Mouse (Mus musculus): ENCODE data around the gene Ndufaf8. TPM values are rescaled to one million over a fixed set of nuclear protein-coding genes. Genes with fewer than 3 reads are reported as not detected.

Gene Ndufaf8
- total RNA-seq, 2 experiments from 2014 or later: 21.2 to 74.1 TPM

DNA sequence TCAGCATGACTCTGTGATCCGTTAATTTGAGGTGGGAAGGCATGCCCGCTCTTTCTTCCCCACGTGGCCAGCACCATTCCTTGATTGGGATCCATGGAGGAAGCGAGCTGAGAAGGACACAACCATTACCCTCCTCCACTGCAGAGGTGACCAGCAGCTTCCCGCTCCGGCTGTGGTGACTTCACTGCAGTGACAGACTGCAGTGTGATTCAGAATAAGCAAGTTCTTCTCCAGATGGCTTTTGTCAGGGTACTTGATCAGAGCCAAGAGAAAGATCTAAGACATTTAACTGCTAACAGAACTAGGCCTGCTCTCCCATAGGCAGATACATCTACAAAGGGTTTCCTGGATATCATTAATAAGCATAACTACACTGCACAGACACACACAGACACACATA is 18.4 kb upstream of the Ndufaf8 start:
- ATAC-seq (replicated peaks; ENCODE audit: low FRiP score, low TSS enrichment, poor library complexity, severe bottlenecking): no peak

DNA sequence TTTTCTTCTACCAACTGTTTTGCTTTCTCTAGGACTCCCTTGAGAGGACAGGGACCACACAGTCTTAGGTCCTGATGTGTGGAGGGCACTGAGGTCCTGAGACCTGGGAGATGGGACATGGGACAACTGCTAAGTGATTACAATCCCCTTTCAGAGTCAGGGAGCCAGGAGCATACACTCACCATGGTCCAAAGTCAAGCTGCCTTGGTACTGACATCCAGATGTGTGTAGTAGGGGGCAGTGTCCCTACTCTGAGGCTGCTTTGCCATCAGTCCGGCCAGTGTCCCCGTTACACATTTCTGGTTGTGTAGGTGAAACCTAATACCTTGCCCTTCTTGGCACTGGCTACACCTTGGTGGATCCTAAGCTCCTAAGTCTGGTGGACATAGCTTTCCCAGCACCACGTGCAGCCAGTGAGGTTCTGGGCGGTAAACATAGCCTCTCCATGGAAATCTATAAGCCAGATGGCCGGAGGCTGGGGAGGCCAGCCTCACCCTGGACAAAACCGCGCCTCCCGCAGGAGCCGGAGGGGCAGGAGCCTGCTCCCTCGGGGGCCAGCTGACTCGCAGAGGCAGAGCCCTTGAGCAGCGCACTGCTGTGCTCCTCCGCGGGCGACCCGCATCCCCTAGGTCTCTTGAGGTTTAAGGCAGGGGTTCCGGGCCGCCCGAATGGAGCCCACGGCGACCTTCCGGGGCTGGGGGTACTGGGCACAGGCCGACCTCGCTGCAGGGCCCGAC is 12.7 kb upstream of the Ndufaf8 start:
- 0 out of 2 replicates have a peak, but pooled peaks have one; percentile 12 for ATAC-seq (replicated peaks; ENCODE audit: low FRiP score, low TSS enrichment, poor library complexity, severe bottlenecking)

DNA sequence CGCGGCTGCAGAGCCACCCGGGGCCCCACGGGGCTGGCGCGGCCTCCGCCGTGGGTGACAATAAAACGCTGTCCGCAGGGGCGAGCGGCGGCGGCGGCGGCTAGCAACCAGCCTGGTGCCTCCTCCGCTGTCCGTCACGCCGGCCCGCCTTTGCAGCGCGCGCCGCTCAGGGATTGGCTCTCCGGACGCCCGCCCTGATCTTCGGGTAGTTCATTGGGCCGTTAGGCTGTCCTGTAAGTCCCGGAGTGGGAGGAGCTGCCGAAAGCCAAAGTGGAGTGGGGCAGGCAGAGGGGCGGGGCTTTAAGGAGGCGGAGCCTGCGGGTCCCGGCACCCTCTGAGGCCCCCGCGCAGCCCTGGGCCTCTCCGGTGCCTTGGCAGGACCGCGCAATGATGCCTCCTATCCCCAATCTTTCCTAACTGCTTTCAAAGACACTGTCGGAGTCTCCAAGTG is 12.0 kb upstream of the Ndufaf8 start, which contains the start of gene Cep131:
Gene Cep131, minus strand, starts transcription at position 126 of the 451 bp plus-strand sequence.
- ATAC-seq (replicated peaks; ENCODE audit: low FRiP score, low TSS enrichment, poor library complexity, severe bottlenecking): peak; percentile 98

DNA sequence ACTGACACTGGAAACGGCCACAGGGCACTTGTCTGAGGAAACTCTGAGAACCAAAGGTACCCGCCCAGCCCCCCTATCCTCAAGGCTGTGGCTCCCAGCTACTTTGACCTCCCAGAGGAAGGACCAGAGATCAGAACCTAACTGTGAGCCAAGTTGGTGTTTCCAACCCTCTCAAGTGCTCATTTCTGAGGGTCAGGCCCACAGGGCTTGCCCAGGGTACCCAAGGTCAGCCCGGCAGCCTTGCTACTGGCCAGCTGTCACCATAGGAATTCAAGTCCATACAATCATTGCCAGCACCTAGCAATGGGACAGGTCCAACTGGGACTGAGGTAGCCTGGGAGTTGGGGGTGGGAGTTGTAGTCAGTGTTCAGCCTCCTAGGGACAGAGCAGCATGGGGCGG is 8.1 kb upstream of the Ndufaf8 start:
- ATAC-seq (replicated peaks; ENCODE audit: low FRiP score, low TSS enrichment, poor library complexity, severe bottlenecking): no peak

DNA sequence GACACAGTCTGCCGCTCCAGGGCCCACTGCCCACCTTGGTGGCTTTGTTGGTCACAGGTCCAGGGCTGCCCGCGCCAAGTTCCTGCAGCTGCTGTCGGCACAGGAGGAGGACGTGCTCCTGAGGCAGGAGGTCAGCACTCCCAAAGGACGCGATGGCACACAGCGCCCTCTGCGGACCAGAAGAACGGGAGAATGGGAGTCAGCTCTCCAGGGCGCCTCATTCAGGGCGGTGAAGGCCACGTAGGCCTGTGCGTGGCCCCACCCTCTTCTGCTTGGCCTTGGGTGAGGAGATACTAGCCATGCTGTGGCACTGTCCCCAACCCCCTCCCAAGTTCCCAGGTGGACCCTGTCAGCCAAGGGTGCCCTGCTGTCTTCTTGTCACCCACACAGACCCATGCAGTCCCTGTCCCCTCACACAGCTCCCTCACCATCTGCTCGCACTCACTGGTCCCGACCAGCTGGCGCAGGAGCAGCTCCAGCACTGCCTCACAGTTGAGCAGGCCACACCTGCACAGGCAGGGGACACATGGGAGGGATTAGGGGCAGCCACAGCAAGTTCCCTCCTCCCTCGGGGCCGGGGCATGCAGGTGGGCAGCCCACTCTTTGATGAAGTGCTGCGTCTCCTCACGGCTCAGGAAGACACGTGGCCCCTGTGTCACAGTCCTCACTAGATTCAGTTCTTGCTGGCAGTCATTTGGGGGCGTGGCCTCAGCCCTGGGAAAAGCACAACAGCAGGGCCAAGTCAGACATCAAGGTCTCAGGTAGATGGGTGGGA is 5.7 kb upstream of the Ndufaf8 start:
- peak; percentile 26; the same call in 1 of the 2 replicates for ATAC-seq (replicated peaks; ENCODE audit: low FRiP score, low TSS enrichment, poor library complexity, severe bottlenecking)

DNA sequence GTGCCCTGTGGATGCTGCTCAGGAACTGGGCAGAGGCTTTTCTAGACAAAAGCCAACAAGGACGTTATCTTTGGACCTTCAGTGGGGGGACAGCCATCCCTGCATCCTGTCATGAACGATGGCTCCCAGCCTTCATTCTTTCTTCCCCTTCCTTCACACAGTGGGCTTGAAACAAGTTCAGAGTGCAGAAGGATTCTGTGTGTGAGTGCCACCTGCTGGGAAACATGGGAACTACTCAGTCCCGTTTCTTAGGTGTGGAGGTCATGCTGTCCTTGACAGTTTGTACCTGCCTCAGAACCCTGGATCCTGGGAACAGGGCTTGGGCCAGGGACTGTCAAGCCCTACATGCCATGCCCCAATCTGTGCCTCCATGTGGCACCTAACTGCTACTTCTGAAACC is 2.3 kb downstream of the Ndufaf8 start:
- ATAC-seq (replicated peaks; ENCODE audit: low FRiP score, low TSS enrichment, poor library complexity, severe bottlenecking): peak; percentile 39

DNA sequence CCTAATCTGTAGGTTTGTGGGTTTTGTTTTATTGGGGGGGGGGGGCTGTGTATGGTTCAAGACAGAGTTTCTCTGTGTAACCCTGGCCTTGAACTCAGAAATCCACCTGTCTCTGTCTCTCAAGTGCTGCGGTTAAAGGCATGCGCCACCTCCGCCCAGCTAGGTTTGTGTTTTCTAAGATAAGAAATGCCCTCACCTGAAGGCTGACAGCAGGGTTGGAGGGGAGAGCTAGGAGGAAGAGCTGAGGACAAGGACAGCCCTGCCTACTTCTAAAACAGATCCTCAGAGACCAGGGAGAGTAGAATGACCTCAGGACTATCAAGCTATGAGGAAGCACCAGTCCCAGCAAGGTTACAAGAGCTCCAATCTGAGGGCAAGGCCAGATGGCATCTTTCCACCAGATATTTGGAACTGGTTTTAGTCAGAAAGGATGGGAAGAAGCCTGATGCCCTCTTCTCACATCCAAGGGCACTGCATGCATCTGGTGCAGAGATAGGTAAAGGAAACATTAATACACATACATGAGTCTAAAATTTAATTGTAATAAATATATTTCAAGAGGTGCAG is 4.8 kb downstream of the Ndufaf8 start:
- no peak for ATAC-seq (replicated peaks; ENCODE audit: low FRiP score, low TSS enrichment, poor library complexity, severe bottlenecking)

DNA sequence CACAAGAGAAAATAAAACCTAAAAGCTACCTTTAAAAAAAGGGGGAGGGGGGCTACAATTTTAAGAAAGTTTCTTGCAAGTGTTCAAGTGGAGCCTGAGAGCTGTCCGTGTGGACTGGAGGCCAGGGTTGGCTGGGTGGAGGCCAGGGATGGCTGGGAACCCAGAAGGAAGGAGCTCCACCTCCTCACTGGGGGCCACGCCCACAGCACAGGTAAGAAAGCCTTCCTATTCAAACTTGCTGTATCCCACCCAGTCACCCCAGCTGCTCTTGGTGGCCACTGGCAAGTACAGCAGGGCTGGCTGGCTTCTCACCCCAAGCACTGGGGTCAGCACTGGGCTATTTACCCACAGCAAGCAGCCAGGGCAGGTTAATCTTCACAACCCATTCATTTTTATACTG is 8.3 kb downstream of the Ndufaf8 start:
- ATAC-seq (replicated peaks; ENCODE audit: low FRiP score, low TSS enrichment, poor library complexity, severe bottlenecking): no peak

DNA sequence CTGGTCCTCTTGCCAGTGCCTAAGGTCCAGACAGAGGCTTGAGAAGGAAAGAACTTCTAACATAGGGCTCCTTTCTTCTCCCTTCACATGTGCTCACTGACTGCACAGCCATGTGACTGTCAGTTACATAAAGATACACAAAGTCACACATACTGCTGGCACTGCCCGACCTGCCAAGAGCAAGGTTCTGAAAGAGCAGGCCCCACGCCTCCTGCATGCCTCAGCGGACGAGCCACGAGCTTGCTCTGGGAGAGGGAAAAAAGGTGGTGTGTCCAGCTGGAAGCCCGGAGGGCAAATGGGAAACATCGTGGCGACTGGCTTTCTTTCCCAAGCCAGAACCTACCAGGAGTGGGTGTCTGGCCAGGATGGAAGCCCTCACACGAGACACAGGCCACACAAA is 9.1 kb downstream of the Ndufaf8 start:
- no peak for ATAC-seq (replicated peaks; ENCODE audit: low FRiP score, low TSS enrichment, poor library complexity, severe bottlenecking)

DNA sequence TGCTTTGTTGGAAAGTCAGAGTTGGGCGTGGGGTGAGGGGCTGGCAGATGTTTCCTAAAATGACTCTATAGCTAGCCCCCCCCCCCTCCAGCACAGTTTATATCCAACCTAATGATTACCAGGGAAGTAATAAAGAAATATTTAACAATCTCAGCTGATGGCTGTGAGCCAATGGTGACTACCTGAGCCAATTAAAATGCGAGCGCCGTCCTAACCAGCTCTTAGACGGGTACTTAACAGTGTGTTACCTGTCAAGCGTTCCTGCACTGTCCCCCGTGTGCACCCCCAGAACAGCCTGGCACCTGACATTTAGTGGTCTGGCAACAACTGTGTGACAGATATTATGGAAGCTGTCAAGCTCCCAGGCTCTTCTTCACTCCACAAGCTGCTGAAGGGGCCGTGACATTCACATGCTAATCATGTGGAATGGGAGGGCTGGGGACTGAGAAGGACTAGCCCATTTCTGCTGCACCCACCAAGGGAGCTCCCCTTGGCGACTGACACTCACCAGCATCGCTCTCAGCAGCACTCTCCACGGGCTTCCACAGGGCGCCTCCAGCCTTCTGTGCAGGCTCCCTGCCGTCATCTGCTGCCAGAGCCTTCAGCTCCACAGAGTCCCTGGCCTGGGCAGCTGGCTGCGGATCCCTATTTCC is 11.0 kb downstream of the Ndufaf8 start:
- no peak for ATAC-seq (replicated peaks; ENCODE audit: low FRiP score, low TSS enrichment, poor library complexity, severe bottlenecking)

DNA sequence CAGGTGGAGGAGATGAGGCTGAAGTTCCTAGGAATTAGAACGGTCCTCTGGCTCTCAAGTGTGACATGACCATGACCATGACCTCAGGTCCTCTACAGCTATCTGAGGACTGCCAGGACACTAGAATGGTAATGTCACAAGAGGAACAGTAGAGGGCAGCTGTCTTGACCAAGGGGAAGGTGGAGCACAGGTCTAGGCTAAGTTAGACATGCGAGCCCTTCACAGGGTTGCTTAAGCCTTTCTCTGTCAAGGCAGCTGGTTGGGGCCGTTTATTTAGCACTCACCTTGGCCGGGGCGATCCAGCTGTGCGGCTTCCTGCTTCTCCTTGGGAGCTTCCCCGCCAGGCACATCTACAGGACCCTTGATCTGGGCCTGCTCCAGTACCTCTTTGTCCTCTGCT is 11.8 kb downstream of the Ndufaf8 start:
- ATAC-seq (replicated peaks; ENCODE audit: low FRiP score, low TSS enrichment, poor library complexity, severe bottlenecking): 0 out of 2 replicates have a peak, but pooled peaks have one; percentile 20

DNA sequence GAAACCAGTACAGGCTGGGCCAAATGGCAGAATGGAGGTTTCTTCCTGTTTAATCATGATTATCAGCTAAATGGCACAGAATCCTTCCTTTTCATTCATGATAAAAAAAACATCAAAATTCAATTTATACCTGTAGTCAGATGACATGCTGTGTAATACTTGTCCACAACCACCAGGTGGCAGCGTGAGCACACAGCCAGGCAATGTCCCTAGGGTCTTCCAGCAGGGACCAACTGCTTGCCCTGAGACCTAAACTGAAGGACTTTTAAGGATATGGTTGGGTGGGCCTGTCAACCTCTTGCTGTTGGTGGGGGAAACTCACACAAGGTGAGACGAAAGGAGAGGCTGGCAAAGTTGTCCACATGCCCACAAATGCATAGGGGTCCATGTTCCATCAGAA is 12.3 kb downstream of the Ndufaf8 start:
- no peak for ATAC-seq (replicated peaks; ENCODE audit: low FRiP score, low TSS enrichment, poor library complexity, severe bottlenecking)

DNA sequence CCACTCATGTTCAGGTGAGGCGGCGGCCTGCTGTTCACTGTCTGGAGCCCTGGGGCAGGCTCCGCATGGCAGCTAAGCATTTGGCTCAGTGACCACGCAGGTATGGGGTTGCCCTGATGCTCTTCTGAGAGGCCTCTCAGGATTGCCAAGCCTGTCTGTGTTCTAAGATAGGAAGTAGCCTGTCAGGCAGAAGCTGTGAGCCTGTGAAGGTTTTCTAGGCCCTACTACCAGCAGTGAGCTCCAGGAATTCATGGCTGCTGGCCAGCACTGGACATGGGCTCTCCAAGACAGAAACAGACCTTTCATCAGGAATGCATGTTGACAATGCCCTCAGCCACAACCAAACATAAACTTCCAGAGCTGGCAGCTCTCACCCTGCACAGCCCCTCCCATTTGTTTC is 13.4 kb downstream of the Ndufaf8 start:
- no peak for ATAC-seq (replicated peaks; ENCODE audit: low FRiP score, low TSS enrichment, poor library complexity, severe bottlenecking)

DNA sequence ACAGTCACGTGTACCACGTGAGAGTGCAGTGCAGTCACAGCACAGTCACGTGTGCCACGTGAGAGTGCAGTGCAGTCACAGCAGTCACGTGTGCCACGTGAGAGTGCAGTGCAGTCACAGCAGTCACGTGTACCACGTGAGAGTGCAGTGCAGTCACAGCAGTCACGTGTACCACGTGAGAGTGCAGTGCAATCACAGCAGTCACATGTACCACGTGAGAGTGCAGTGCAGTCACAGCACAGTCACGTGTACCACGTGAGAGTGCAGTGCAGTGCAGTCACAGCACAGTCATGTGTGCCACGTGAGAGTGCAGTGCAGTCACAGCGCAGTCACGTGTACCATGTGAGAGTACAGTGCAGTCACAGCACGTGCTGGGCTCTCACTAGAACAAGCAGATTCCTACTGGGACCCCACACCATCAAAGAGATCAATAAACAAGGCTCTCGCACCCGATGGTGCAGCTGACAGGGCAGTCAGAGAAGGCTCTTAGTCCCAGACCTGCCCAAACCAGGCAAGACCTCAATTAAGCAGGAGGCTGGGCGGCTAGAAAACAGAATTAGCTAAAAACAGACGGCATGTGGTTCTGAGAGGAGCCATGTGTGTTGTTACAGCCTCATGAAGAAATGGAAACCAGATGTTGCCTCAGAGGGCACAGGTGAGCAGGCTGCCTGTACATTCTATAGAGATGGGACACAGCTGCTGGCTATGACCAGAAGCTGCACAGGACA is 15.9 kb downstream of the Ndufaf8 start:
- ATAC-seq (replicated peaks; ENCODE audit: low FRiP score, low TSS enrichment, poor library complexity, severe bottlenecking): no peak

DNA sequence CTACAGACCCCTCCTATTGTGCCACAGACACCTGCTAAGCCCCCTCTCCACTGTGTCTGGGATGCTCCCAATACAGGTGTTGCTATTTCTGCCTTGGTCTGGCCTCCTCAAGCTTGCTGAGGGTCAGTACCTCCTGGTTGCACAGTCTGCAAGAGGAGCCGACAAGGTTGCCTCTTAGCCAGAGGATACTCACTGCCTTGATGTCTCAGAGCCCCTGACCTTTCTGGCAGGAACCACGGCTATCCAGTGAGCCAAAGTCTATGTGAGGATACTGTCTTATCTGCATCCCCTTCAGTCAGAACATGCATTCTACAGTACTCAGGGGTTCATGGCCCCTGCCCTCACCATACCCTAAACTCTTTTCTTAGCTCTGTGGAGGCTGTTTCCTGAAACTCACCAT is 18.9 kb downstream of the Ndufaf8 start:
- ATAC-seq (replicated peaks; ENCODE audit: low FRiP score, low TSS enrichment, poor library complexity, severe bottlenecking): no peak

DNA sequence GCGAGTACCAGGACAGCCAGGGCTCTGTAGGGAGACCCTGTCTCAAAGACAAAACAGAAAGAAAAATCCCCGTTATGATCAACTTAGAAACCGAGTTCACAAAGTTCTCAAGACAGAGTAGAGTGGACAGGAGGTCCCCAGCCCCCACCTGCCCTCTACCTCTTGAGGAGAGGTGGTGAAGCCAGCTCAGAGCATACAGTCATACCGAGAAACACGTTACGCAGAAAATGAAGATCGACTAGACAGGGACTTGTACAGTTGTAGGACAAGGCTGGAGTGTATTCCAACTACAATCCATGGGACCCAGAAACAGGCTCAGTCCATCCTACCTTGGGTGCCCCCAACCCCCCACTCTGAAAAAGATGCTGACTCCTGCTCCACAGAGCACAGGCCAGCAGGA is 20.4 kb downstream of the Ndufaf8 start:
- ATAC-seq (replicated peaks; ENCODE audit: low FRiP score, low TSS enrichment, poor library complexity, severe bottlenecking): no peak

DNA sequence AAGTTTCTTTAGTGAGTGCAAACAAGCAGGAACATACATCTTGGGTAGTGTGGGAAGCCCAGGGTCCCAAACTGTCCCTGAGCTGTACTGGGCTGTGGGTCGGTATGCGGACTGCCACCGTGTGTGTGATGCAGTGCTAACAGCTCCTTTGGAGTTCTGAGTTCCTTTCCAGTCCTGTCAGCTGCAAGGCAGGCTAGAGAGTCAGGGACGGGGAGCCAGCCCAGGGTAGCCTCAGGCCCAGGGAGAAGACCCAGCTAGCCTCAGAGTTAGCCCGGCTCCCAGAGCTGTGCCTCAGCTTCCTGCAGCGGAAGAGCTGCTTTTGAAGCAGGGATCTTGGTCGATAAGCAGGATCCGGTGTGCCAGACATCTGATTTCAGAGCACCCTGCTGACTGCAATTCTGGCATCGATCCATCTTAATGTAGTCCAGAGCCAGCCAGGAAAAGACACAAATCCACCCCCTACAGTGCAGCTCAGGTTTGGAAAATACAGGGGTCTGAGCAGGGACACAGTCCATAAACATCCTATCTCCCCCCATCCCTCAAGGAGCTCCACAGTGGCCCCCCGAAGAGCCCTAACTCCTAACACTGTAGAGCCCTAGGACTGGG is 21.3 kb downstream of the Ndufaf8 start:
- ATAC-seq (replicated peaks; ENCODE audit: low FRiP score, low TSS enrichment, poor library complexity, severe bottlenecking): no peak

DNA sequence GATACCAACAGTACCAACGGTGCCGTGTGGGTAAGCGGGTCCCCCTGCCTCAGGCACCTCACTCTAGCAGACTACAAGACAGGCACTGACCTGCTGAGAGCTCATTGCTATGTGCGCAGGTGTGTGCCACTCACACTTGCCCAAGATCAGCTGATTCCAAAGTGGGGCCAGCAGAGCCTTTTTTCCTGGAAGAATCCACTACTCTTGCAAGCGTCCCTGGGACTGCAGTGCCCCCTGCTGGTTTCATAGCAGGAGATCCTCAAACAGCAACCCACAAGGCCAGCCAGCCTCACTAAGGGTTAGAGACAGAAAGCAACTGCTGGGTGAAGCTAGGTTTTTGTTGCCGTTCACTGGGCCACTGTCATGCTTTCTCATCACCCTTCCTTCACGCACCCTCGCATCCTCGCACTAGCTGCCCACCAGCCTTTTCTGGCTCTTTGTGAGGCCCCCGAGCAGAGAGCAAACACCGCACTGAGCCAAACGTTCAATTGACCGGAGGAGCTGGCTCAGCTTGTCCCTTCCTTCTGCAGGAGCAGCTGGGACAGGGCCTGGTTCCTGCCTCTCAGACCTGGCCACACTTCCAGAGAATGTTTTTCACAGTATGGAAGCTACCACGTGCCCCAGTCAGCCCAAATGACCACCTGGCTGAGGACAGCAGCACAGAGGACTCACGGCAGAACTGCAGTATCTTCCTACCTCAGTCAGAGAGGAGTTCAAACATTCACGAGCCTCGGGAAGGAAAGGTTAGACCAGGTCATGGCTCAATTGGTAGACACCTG is 22.1 kb downstream of the Ndufaf8 start:
- 0 out of 2 replicates have a peak, but pooled peaks have one; percentile 20 for ATAC-seq (replicated peaks; ENCODE audit: low FRiP score, low TSS enrichment, poor library complexity, severe bottlenecking)

All from megakaryocyte-erythroid progenitor cell, adult 5-6 weeks (primary cell).